Mouse (Mus musculus) limb, embryonic 14.5 days (tissue): Measurements from ENCODE around the gene Rell1. TPM values are rescaled to one million over a fixed set of nuclear protein-coding genes. Genes with fewer than 3 reads are reported as not detected.

Source experiments
- ATAC-seq: fragments of 200-750 bp; cut with Nextera tagmentation; 2 replicates; pipeline ENCODE4 v1.8.0; 2017; ENCODE audit warnings: low read depth, moderate number of reproducible peaks, moderate TSS enrichment; ENCODE audit not compliant: low FRiP score
- DNase-seq: peaks from one replicate; pipeline ENCODE4 v3.0.0-alpha.2; 2015; ENCODE audit warnings: low spot score
- H3K27ac ChIP-seq: fragments of 300-500 bp; sonication (generic); replicated peaks from 2 replicates; pipeline ENCODE4 v1.5.1; 2014; ENCODE audit warnings: low read depth, mild to moderate bottlenecking, low read length, moderate library complexity, mixed read lengths
- H3K27me3 ChIP-seq: fragments of 300-500 bp; sonication (generic); 2 replicates; pipeline ENCODE4 v1.6.1; 2014; ENCODE audit warnings: low read length, mixed read lengths; ENCODE audit not compliant: control insufficient read depth, insufficient read depth
- H3K36me3 ChIP-seq: fragments of 300-500 bp; sonication (generic); 2 replicates; pipeline ENCODE4 v1.6.1; 2014; ENCODE audit warnings: mild to moderate bottlenecking, low read length, moderate library complexity, mixed read lengths; ENCODE audit not compliant: control insufficient read depth, insufficient read depth
- H3K4me1 ChIP-seq: fragments of 300-500 bp; sonication (generic); 2 replicates; pipeline ENCODE4 v1.6.1; 2014; ENCODE audit warnings: antibody characterized with exemption, low read length, mixed read lengths; ENCODE audit not compliant: control insufficient read depth, insufficient read depth
- H3K4me2 ChIP-seq: fragments of 300-500 bp; sonication (generic); replicated peaks from 2 replicates; pipeline ENCODE4 v1.6.1; 2014; ENCODE audit warnings: low read depth, mild to moderate bottlenecking, low read length, moderate library complexity; ENCODE audit not compliant: severe bottlenecking
- H3K4me3 ChIP-seq: fragments of 300-500 bp; sonication (generic); replicated peaks from 2 replicates; pipeline ENCODE4 v1.5.1; 2014; ENCODE audit warnings: low read length
- H3K9ac ChIP-seq: fragments of 300-500 bp; sonication (generic); 2 replicates; pipeline ENCODE4 v1.6.1; 2014; ENCODE audit warnings: mild to moderate bottlenecking, low read depth, low read length, moderate library complexity; ENCODE audit not compliant: severe bottlenecking
- H3K9me3 ChIP-seq: fragments of 300-500 bp; sonication (generic); 2 replicates; pipeline ENCODE4 v1.6.1; 2016; ENCODE audit warnings: low read length; ENCODE audit not compliant: control insufficient read depth
- POLR2A ChIP-seq: fragments of 200-500 bp; IDR thresholded peaks from 2 replicates; pipeline ENCODE4 v1.8.0; 2012; ENCODE audit warnings: inconsistent platforms, mild to moderate bottlenecking, moderate library complexity, borderline replicate concordance; ENCODE audit not compliant: insufficient read depth, insufficient read length; ENCODE audit errors: extremely low read depth
- WGBS: fragments of 180-500 bp; shearing (Covaris S2); extraction: QIAGEN DNeasy Blood & Tissue Kit; methylation state at CpG from one replicate; pipeline ENCODE4 v1.1.7; 2014; 5-methylcytosine and 5-hydroxymethylcytosine counted together
- polyA plus RNA-seq, 2 experiments: library from polyadenylated mRNA; depleted of rRNA in 1 of 2; stranded (reverse) in 1 of 2; unstranded in 1 of 2; fragments of >200 nt; fragmentation: Nextera tagmentation in 1 of 2; extraction: Ambion mirVana in 1 of 2; gene quantifications; 2 replicates each; pipeline versions ENCODE4 v1.2.1 to v1.2.3; 2012 to 2014

The Rell1 gene
- polyA plus RNA-seq, 2 experiments: 12.2 to 12.8 TPM

- H3K27me3 ChIP-seq: no peaks in the 10 kb centered on the region
- ATAC-seq (no peak), DNase-seq (no peak)
- WGBS: 71% methylated on average over 4 of the region's 4 CpGs
- no peak for TF ChIP-seq POLR2A
- no peak overlapping the region for H3K27ac ChIP-seq
- peaks cover 12% of the 10 kb centered on the region; the same call in 1 of the 2 replicates for H3K36me3 ChIP-seq
- no peak overlapping the region for H3K9ac ChIP-seq
- no peak overlapping the region for H3K4me3 ChIP-seq
- no peaks in the 10 kb centered on the region for H3K4me1 ChIP-seq
- H3K4me2 ChIP-seq: no peak overlapping the region
- H3K9me3 ChIP-seq: no peaks in the 10 kb centered on the region
Measured at GRCm38 (mm10) chr5:63930824-63931358, 37.8 kb downstream of the Rell1 start.

- H3K9me3 ChIP-seq: no peaks in the 10 kb centered on the region
- no peak overlapping the region for H3K9ac ChIP-seq
- no peak for ATAC-seq
- H3K4me1 ChIP-seq: no peaks in the 10 kb centered on the region
- no peak for TF ChIP-seq POLR2A
- no peak overlapping the region for H3K27ac ChIP-seq
- no peak overlapping the region for H3K4me2 ChIP-seq
- peaks cover 15% of the 10 kb centered on the region for H3K36me3 ChIP-seq
- WGBS: 87% methylated on average over 14 of the region's 14 CpGs
- no peak for DNase-seq
- H3K27me3 ChIP-seq: no peaks in the 10 kb centered on the region
- no peak overlapping the region for H3K4me3 ChIP-seq
Measured at GRCm38 (mm10) chr5:63925035-63925628, 43.6 kb downstream of the Rell1 start.

- Histone ChIP-seq H3K4me1 (no peaks in the 10 kb centered on the region), H3K36me3 (peaks cover 11% of the 10 kb centered on the region), H3K27ac (no peak overlapping the region), H3K27me3 (no peaks in the 10 kb centered on the region), H3K4me2 (no peak overlapping the region), H3K4me3 (no peak overlapping the region), H3K9ac (no peak overlapping the region), H3K9me3 (no peaks in the 10 kb centered on the region)
- DNase-seq (no peak), ATAC-seq (no peak)
- TF ChIP-seq POLR2A: no peak
- 63% methylated on average over 13 of the region's 13 CpGs for WGBS
Measured at GRCm38 (mm10) chr5:63923305-63924025, 45.2 kb downstream of the Rell1 start.

GRCm38 (mm10) chr5:63918201-63918600 lies 50.5 kb downstream of the Rell1 start:
- no peak overlapping the region for H3K4me2 ChIP-seq
- TF ChIP-seq POLR2A: no peak
- H3K9me3 ChIP-seq: no peaks in the 10 kb centered on the region
- H3K27me3 ChIP-seq: no peaks in the 10 kb centered on the region
- H3K4me1 ChIP-seq: no peaks in the 10 kb centered on the region
- no peaks in the 10 kb centered on the region for H3K36me3 ChIP-seq
- H3K9ac ChIP-seq: no peak overlapping the region
- DNase-seq (no peak), ATAC-seq (no peak)
- H3K27ac ChIP-seq: no peak overlapping the region
- 79% methylated on average over 4 of the region's 4 CpGs for WGBS
- H3K4me3 ChIP-seq: no peak overlapping the region

- Histone ChIP-seq H3K4me3 (no peak overlapping the region), H3K9me3 (no peaks in the 10 kb centered on the region), H3K4me1 (no peaks in the 10 kb centered on the region), H3K36me3 (no peaks in the 10 kb centered on the region), H3K27ac (no peak overlapping the region), H3K27me3 (no peaks in the 10 kb centered on the region), H3K4me2 (no peak overlapping the region), H3K9ac (no peak overlapping the region)
- ATAC-seq (no peak), DNase-seq (no peak)
- TF ChIP-seq POLR2A: no peak
- WGBS: 86% methylated on average over 10 of the region's 10 CpGs
Measured at GRCm38 (mm10) chr5:63916457-63917139, 52.1 kb downstream of the Rell1 start.
